In genomic region chr4:141534947-141535680, GRCm38 (mm10) we compare ENCODE assay signal across 8 mouse cellular contexts. TPM values are rescaled to one million over a fixed set of nuclear protein-coding genes. Genes with fewer than 3 reads are reported as not detected.
A peak's percentile ranks its signal among the peaks of the same experiment; 100 is the strongest.
DNase-seq lines count a peak whose midpoint lies in the region; ATAC-seq and TF ChIP-seq lines count a peak whose summit lies in the region.

No protein-coding gene starts in this region.

- ATAC-seq in intestine, postnatal 0 days: no peak
- ATAC-seq in liver, embryonic 15.5 days (ENCODE audit: insufficient read depth): peak; percentile 38
- no peak for ATAC-seq in stomach, embryonic 14.5 days (ENCODE audit: insufficient number of reproducible peaks, insufficient read depth, low FRiP score, low read depth)

- H3K27ac ChIP-seq in intestine, postnatal 0 days (ENCODE audit: low read depth, low read length): 0 out of 2 replicates have a peak overlapping the region, but pooled peaks have one; percentile 62
- H3K27ac ChIP-seq in liver, embryonic 15.5 days (replicated peaks): peak overlapping the region; percentile 95
- peak overlapping the region; percentile 45; the same call in 1 of the 2 replicates for H3K27ac ChIP-seq in stomach, embryonic 14.5 days (ENCODE audit: low read length)

- H3K36me3 ChIP-seq in intestine, postnatal 0 days (ENCODE audit: control insufficient read depth, insufficient read depth): 0 out of 2 replicates have a peak, but pooled peaks cover 4% of the 10 kb centered on the region
- H3K36me3 ChIP-seq in liver, embryonic 15.5 days (replicated peaks): peaks cover 5% of the 10 kb centered on the region
- no peaks in the 10 kb centered on the region for H3K36me3 ChIP-seq in stomach, embryonic 14.5 days (ENCODE audit: control insufficient read depth, insufficient read depth, low read length)

- DNase-seq in ovary, postnatal 36 days (ENCODE audit: low spot score): peak; percentile 55
- DNase-seq in ovary, postnatal 14 days (ENCODE audit: low spot score): no peak
- peak; percentile 55 for DNase-seq in embryo, embryonic 10 days (ENCODE audit: low spot score)
- peak; percentile 96 for DNase-seq in heart, adult 11 months
- peak; percentile 48 for DNase-seq in naive thymus-derived CD4-positive, alpha-beta T cell, adult 2 months (ENCODE audit: low read depth)

- peak overlapping the region; percentile 85; the same call in 1 of the 2 replicates for H3K4me3 ChIP-seq in intestine, postnatal 0 days (ENCODE audit: low read depth, low read length)
- peak overlapping the region; percentile 96 for H3K4me3 ChIP-seq in liver, embryonic 15.5 days (replicated peaks)
- H3K4me3 ChIP-seq in stomach, embryonic 14.5 days (ENCODE audit: low read depth, low read length): peak overlapping the region; percentile 92; the same call in 1 of the 2 replicates

- peak; percentile 63 for TF ChIP-seq CTCF in intestine, postnatal 0 days (IDR thresholded peaks at IDR 0.05; ENCODE audit: low read depth)

- no peaks in the 10 kb centered on the region for H3K9me3 ChIP-seq in intestine, postnatal 0 days (ENCODE audit: control insufficient read depth)
- no peaks in the 10 kb centered on the region for H3K9me3 ChIP-seq in liver, embryonic 15.5 days (replicated peaks)
- H3K9me3 ChIP-seq in stomach, embryonic 14.5 days (ENCODE audit: control insufficient read depth, low read depth, low read length): no peaks in the 10 kb centered on the region

- H3K9ac ChIP-seq in intestine, postnatal 0 days (ENCODE audit: low read depth, low read length): no peak overlapping the region
- H3K9ac ChIP-seq in liver, embryonic 15.5 days: peak overlapping the region; percentile 94
- no peak overlapping the region for H3K9ac ChIP-seq in stomach, embryonic 14.5 days (replicated peaks; ENCODE audit: low read depth, low read length)

- peak overlapping the region; percentile 79 for H3K4me2 ChIP-seq in intestine, postnatal 0 days (replicated peaks; ENCODE audit: low read depth)
- H3K4me2 ChIP-seq in liver, embryonic 15.5 days: peak overlapping the region; percentile 92
- peak overlapping the region; percentile 99 for H3K4me2 ChIP-seq in stomach, embryonic 14.5 days (replicated peaks; ENCODE audit: low read depth, low read length)

- 33% methylated on average over 9 of the region's 11 CpGs for WGBS in intestine, postnatal 0 days
- WGBS in liver, embryonic 15.5 days (ENCODE audit: insufficient replicate concordance): 26% methylated on average over 11 of the region's 11 CpGs
- 26% methylated on average over 11 of the region's 11 CpGs for WGBS in stomach, embryonic 14.5 days

- no peaks in the 10 kb centered on the region for H3K27me3 ChIP-seq in intestine, postnatal 0 days (replicated peaks; ENCODE audit: control insufficient read depth, insufficient read depth, low read length)
- H3K27me3 ChIP-seq in liver, embryonic 15.5 days: no peaks in the 10 kb centered on the region
- H3K27me3 ChIP-seq in stomach, embryonic 14.5 days (ENCODE audit: control insufficient read depth, insufficient read depth, low read length): no peaks in the 10 kb centered on the region

- H3K4me1 ChIP-seq in intestine, postnatal 0 days (replicated peaks; ENCODE audit: control insufficient read depth, insufficient read depth, low read length): no peaks in the 10 kb centered on the region; the same call in 1 of the 2 replicates
- H3K4me1 ChIP-seq in liver, embryonic 15.5 days (replicated peaks): peaks cover 74% of the 10 kb centered on the region
- peaks cover 22% of the 10 kb centered on the region; the same call in 1 of the 2 replicates for H3K4me1 ChIP-seq in stomach, embryonic 14.5 days (ENCODE audit: control insufficient read depth, insufficient read depth, low read length)

RNA-seq across cellular contexts. Expression of gene Spen, which starts 3.3 kb away (rescaled TPM):
- 3.2 and 4.0 TPM in 2 replicates for polyA plus RNA-seq in intestine, postnatal 0 days (2015; fragmentation: Nextera tagmentation; extraction: Ambion mirVana)
- 4.7 and 5.6 TPM in 2 replicates for polyA plus RNA-seq in liver, embryonic 15.5 days (2015; fragmentation: Nextera tagmentation; extraction: Ambion mirVana)
- 16.2 and 16.9 TPM in 2 replicates for polyA plus RNA-seq in stomach, embryonic 14.5 days (2014; fragmentation: Nextera tagmentation; extraction: Ambion mirVana)

Comparison
In these comparisons a context has a peak if more than half of its experiments do, and no peak if none do; other contexts are left out.
1. H3K27ac ChIP-seq: peak in every context shown above with its lines; median percentile 95 in liver, embryonic 15.5 days; 62 in intestine, postnatal 0 days; 45 in stomach, embryonic 14.5 days.